Mouse (Mus musculus): ENCODE data around the gene Nfatc2. TPM values are rescaled to one million over a fixed set of nuclear protein-coding genes. Genes with fewer than 3 reads are reported as not detected.

Nfatc2 gene
- polyA plus RNA-seq, 1 experiment: 1.0 TPM

DNA sequence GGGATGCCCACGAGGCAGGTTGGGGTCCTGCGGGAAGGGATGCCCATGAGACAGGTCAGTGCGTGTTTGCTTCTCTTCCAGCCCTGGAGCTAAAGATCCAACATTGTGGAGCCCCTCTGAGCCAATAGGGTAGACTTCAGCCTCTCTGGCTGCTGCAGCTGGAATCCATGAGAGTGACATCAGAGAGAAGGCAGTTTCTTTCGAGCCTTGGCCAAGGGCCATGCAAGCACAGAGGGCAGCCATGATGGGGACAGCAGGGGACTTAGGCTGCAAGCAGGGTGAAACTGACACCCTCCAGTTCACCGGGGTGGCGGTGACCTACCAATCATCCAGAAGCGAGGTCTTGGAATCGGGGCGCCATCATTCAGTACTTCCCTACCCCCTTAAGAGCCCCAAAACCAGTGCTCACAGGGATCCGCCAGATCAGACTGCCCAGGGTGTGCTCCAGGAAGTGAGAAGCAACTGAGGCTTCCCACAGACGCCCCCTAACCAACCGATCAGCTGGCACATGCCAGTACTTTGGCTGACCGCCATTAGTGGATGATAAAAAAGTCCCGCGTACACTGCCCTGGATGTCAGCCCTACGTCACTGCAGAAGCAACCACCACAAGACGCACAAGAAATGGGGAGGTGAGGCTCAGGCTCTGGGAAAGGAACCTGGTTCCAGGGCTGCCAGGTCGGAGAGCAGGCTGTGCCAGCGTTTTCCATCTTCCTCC, 35.8 kb downstream of the Nfatc2 start:
- TF ChIP-seq FLI1 (IDR thresholded peaks at IDR 0.05; ENCODE audit: low read length): no peak
- TF ChIP-seq GATA1 (IDR thresholded peaks at IDR 0.05; ENCODE audit: borderline replicate concordance, low read length): no peak
- Histone ChIP-seq H3K27me3 (replicated peaks) (peaks cover 66% of the 10 kb centered on the region), H3K9me3 (peaks cover 8% of the 10 kb centered on the region; the same call in 1 of the 2 replicates), H3K36me3 (replicated peaks; ENCODE audit: low read length) (peaks cover 40% of the 10 kb centered on the region), H3K4me1 (peaks cover 54% of the 10 kb centered on the region), H3K4me3 (replicated peaks) (no peak overlapping the region)

DNA sequence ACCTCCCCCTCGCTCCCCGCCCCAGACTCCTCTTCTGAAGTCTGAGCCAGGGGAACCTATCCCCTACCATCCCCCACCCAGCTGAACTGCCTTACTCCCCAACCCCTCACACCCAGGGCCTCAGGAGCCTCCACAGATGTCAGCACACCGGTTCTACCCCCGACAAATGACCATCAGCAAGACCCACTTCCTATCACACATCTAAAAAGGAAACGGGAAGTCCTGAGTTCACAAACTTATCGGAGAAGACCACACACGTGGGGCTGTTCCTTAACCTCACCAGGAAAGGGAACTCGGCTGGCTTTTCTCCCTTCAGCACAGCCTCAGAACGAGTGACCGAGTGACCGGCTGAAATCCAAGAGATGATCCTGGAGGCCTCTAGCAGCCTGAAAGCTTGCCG, 38.3 kb downstream of the Nfatc2 start:
- H3K36me3 ChIP-seq (replicated peaks; ENCODE audit: low read length): peaks cover 27% of the 10 kb centered on the region

DNA sequence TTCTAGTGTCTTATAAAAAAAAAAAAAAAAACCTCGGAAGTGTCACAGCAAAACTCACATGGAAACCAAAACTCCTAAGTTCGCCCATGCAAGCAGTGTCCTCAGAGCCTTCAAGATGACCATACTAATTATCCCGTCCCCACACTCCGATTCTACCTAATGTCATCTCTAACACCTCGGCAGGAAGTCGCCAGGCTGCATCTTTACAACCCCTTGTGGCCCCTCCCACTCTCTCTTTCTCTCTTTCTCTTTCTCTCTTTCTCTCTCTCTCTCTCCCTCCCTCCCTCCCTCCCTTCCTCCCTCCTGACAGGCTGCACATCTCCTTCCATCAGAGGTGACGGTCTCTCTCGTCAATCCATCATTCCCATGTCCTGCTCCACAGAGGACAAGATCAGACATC, 44.4 kb downstream of the Nfatc2 start:
- no peaks in the 10 kb centered on the region for H3K9me3 ChIP-seq
- peaks cover 96% of the 10 kb centered on the region for H3K4me1 ChIP-seq
- TF ChIP-seq GATA1 (IDR thresholded peaks at IDR 0.05; ENCODE audit: borderline replicate concordance, low read length): no peak
- no peak for TF ChIP-seq FLI1 (IDR thresholded peaks at IDR 0.05; ENCODE audit: low read length)
- H3K27me3 ChIP-seq (replicated peaks): peaks cover 97% of the 10 kb centered on the region
- no peak overlapping the region for H3K4me3 ChIP-seq (replicated peaks)
- peaks cover 11% of the 10 kb centered on the region for H3K36me3 ChIP-seq (replicated peaks; ENCODE audit: low read length)

More for the DNA sequence above, 38.3 kb downstream of the Nfatc2 start:
- H3K9me3 ChIP-seq: 0 out of 2 replicates have a peak, but pooled peaks cover 4% of the 10 kb centered on the region
- H3K4me3 ChIP-seq (replicated peaks): peak overlapping the region; percentile 57
- H3K27me3 ChIP-seq (replicated peaks): peaks cover 79% of the 10 kb centered on the region
- TF ChIP-seq GATA1 (IDR thresholded peaks at IDR 0.05; ENCODE audit: borderline replicate concordance, low read length) (no peak), FLI1 (IDR thresholded peaks at IDR 0.05; ENCODE audit: low read length) (no peak)
- H3K4me1 ChIP-seq: peaks cover 75% of the 10 kb centered on the region

DNA sequence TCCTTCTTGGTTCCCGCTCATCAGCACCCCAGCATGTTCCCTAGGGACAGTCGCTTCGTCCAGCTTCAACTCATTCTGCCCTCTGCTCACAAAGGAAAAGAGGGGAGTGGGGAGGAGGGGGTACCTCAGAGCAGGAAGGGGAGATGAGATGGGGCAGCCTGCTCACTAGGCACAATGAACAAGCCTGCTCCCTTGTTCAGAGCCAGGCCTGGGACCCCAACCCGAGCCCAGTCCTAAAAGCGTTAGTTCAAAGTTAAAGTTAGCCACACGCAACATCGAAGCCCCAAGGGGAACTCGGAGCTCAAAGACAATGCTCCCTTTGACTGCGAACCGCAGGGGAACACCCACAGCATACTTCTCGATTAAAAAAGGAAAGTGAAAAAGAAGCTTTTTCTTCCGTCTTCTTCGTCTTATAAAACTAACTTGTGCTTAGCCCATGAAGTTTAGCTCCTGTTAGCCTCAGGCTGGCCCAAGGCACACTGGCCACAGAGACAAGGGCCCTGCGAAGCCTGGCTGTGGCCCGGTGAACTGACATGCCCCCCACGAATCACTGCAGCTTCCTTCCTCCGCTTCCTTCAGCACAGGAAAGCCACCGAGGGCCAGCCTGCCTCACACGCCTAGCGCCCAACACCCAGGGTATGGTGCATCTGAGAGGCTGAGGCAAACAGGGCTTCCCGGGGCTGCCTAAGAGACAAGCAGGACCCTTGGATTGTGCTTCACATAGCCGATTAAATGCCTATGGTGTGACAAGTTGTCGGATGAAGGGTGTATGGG, 45.4 kb downstream of the Nfatc2 start:
- peaks cover 97% of the 10 kb centered on the region for H3K27me3 ChIP-seq (replicated peaks)
- peaks cover 86% of the 10 kb centered on the region for H3K4me1 ChIP-seq
- peaks cover 8% of the 10 kb centered on the region for H3K36me3 ChIP-seq (replicated peaks; ENCODE audit: low read length)
- H3K4me3 ChIP-seq (replicated peaks): peak overlapping the region; percentile 79
- H3K9me3 ChIP-seq: no peaks in the 10 kb centered on the region
- TF ChIP-seq FLI1 (IDR thresholded peaks at IDR 0.05; ENCODE audit: low read length) (no peak), GATA1 (IDR thresholded peaks at IDR 0.05; ENCODE audit: borderline replicate concordance, low read length) (no peak)

DNA sequence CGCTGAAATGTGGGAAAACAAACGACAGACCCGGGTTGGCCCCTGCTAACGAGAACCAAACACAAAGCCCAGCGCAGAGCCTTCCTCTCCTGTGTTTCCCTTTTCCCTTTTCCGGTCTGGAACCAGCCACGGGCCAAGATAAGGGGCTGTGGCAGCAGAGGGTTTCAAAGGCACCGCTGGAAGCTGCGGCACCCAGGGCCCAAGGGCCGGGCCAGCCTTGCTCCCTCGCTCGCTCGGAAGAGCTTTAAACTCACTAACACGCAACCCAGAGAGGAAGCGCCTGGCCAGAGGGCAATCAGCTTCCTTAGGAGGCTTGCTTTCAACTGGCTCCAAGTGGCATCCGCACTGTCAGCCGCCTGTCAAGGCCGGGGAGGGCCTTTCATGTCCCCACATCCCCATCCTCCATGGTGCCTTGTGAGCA, 47.9 kb downstream of the Nfatc2 start:
- Histone ChIP-seq H3K4me1 (peaks cover 62% of the 10 kb centered on the region), H3K36me3 (replicated peaks; ENCODE audit: low read length) (peaks cover under 1% of the 10 kb centered on the region), H3K9me3 (no peaks in the 10 kb centered on the region), H3K27me3 (replicated peaks) (peaks cover 96% of the 10 kb centered on the region), H3K4me3 (replicated peaks) (peak overlapping the region; percentile 84)
- no peak for TF ChIP-seq GATA1 (IDR thresholded peaks at IDR 0.05; ENCODE audit: borderline replicate concordance, low read length)
- TF ChIP-seq FLI1 (IDR thresholded peaks at IDR 0.05; ENCODE audit: low read length): no peak

DNA sequence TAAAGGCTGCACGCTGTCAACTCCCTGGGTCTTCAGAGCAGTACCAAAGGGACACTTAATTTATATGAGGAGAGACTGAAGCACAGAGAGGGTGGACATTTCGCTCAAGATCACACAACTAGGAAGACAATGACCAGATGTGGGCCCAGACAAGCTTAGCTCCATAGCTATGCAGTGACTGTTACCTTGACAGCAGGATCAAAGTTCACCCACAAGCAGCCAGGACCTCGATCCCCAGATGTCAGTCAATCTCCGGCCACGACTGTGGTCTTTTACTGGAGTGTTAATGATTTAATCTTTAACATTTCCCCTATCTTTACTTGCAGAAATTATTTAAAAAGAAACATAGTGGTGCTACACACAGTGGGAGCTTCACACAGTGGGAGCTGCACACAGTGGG, 49.1 kb downstream of the Nfatc2 start:
- H3K36me3 ChIP-seq (replicated peaks; ENCODE audit: low read length): no peaks in the 10 kb centered on the region
- H3K4me3 ChIP-seq (replicated peaks): no peak overlapping the region
- H3K4me1 ChIP-seq: peaks cover 54% of the 10 kb centered on the region
- peaks cover 95% of the 10 kb centered on the region for H3K27me3 ChIP-seq (replicated peaks)
- TF ChIP-seq GATA1 (IDR thresholded peaks at IDR 0.05; ENCODE audit: borderline replicate concordance, low read length) (no peak), FLI1 (IDR thresholded peaks at IDR 0.05; ENCODE audit: low read length) (no peak)
- H3K9me3 ChIP-seq: no peaks in the 10 kb centered on the region

DNA sequence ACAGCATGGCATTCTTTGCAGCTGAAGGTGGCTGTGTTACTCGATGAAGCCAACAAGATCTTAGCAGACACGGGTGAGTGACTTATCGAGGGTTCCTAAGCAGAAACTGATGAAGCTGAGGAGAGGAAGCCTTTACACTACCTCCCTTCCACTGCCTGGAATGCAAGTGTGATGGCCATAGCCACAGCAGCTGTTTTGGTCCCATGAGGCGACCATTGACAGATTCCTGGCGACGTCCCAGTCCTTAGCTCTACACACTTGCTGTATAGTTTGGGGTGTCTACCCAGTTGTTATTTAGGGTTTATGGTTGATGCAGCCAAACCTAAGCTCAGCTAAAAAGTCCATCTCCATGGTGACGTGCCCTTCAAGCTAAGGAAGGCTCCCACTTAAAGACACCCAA, 50.2 kb downstream of the Nfatc2 start:
- H3K9me3 ChIP-seq: no peaks in the 10 kb centered on the region
- H3K4me3 ChIP-seq (replicated peaks): no peak overlapping the region
- peaks cover 92% of the 10 kb centered on the region for H3K27me3 ChIP-seq (replicated peaks)
- TF ChIP-seq GATA1 (IDR thresholded peaks at IDR 0.05; ENCODE audit: borderline replicate concordance, low read length): no peak
- no peak for TF ChIP-seq FLI1 (IDR thresholded peaks at IDR 0.05; ENCODE audit: low read length)
- H3K4me1 ChIP-seq: peaks cover 42% of the 10 kb centered on the region
- H3K36me3 ChIP-seq (replicated peaks; ENCODE audit: low read length): no peaks in the 10 kb centered on the region

DNA sequence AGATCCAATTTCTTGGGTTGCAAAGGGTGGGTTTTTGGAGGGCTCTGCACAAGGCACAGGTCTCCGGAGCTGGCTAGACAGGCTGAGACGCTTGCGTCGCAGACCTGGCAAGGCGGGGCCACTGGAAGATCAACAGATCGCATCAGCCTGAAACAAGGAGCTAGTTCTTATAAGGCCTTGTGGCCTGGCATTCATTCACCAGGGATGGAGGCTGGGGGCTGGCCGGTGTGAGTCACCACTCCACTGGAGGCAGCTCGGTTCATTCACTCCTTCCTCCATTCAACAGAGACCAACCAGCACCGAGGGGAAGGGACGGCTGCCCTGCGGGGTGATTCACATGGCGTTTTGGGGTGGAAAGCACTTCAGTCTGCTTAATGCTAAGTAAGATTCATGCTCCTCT, 52.1 kb downstream of the Nfatc2 start:
- no peak overlapping the region for H3K4me3 ChIP-seq (replicated peaks)
- no peak for TF ChIP-seq GATA1 (IDR thresholded peaks at IDR 0.05; ENCODE audit: borderline replicate concordance, low read length)
- no peak for TF ChIP-seq FLI1 (IDR thresholded peaks at IDR 0.05; ENCODE audit: low read length)
- H3K9me3 ChIP-seq: no peaks in the 10 kb centered on the region
- no peaks in the 10 kb centered on the region for H3K36me3 ChIP-seq (replicated peaks; ENCODE audit: low read length)
- peaks cover 85% of the 10 kb centered on the region for H3K27me3 ChIP-seq (replicated peaks)
- peaks cover 30% of the 10 kb centered on the region for H3K4me1 ChIP-seq

DNA sequence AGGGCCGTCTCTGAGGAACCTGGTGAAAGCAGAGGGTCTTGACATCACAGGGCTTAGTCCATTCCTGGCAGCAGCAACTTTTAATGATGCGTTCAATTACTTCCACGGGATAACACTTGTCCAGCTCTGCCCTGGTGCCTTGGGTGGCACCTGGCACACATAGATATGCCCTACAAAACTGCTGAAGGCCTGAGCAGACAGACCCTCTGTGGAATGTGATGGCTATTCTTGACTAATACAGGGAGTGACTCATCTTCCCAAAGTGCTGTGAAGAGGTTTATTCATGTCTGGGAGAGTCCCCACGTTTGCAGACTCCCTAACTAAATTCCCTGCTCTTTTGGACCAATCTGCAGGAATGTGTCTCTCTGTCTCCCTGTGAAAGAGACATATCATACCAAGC, 53.4 kb downstream of the Nfatc2 start:
- no peaks in the 10 kb centered on the region for H3K36me3 ChIP-seq (replicated peaks; ENCODE audit: low read length)
- no peaks in the 10 kb centered on the region for H3K9me3 ChIP-seq
- H3K27me3 ChIP-seq (replicated peaks): peaks cover 84% of the 10 kb centered on the region
- no peak overlapping the region for H3K4me3 ChIP-seq (replicated peaks)
- TF ChIP-seq GATA1 (IDR thresholded peaks at IDR 0.05; ENCODE audit: borderline replicate concordance, low read length) (no peak), FLI1 (IDR thresholded peaks at IDR 0.05; ENCODE audit: low read length) (no peak)
- peaks cover 22% of the 10 kb centered on the region for H3K4me1 ChIP-seq

Measured in megakaryocyte, embryonic 14.5 days (primary cell).